Mouse (Mus musculus) kidney, postnatal 25 days (tissue): ENCODE data around the gene Abcc6.

Experiments used
- DNase-seq, 2 experiments: peaks; one replicate each; pipeline ENCODE4 v3.0.0; 2021; ENCODE audit warnings: mixed read lengths in 2 of 2

Abcc6 gene

DNA sequence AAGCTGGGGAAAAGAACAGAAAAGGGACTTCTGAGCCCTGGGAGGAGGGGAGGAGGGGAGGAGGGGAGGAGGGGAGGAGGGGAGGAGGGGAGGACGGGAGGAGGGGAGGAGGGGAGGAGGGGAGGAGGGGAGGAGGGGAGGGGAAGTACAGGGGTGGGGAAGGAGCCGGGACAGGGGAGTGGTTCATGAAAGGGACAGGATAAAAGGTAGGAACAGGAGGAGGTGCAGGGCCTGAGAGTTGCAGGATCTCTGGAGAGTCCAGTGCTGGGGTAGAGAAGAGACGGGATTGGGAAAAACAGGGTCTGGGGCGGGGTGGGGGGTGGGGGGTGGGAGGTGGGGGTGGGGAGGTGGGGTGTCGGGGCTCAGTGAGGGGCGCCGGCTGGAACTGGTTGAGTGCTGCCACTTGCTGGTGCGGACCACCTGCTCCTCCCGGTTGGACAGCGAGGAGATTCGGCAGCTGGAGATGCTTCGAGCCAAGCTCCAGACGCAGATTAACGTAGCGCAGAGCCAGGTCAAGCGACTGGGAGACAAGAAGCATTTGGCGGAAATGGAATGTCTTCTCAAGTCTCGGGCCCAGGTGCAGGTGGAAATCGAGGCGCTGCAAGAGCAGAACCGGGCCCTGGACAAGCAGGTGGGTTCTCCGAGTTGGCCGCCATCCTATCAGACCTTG lies 101.3 kb downstream of the Abcc6 start:
- DNase-seq = no peak

- DNase-seq = peak; percentile 40 to 54
Measured at GRCm38 (mm10) chr7:45924429-45924816, 105.7 kb downstream of the Abcc6 start.

- peak; percentile 86 to 95 for DNase-seq
Measured at GRCm38 (mm10) chr7:45923762-45924428, 106.2 kb downstream of the Abcc6 start, which contains the start of gene Ccdc114. Gene Ccdc114 (plus strand): TSS chr7:45924072.

DNA sequence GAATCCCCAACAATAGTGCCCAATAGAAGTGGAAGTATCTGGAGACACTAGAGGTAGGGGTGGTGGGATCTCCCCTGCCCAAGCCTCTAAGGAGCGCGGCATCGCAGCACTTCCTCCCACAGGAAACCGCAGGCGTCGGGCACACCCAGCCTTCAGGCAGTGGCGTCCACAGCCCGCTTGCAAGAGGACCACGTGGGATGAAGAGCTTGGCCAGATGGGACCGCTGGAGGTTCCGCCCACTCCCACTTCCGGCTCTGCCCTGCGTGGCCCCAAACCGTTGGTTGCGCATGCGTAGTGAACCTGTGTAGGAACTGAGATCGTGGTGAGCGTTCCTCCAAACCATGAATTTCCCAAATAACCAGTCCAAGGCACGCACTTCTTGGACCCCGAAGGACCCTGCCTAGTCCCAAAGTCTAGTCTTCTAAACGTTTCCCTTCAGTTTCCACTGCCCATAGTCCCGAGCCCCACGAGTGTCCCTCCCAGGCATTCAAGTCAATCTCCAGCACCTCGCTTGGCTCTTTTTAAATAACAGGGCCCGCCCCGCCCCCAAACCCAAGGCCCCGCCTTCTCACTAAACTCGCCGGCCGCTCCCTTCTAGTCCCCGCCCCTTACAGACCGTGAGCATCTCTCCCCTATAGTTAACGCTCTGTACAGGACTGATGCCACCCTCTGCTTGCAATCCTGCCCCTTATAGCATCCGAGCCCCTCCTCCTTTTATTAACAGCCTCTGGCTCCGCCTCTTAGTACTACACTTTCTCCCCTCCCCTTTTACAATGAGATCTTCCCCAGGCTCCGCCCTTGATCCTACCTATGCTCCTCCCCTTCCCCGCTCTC lies 107.0 kb downstream of the Abcc6 start:
- DNase-seq = peak; percentile 96 to 97

- no peak for DNase-seq
Measured at GRCm38 (mm10) chr7:45921950-45922600, 108.0 kb downstream of the Abcc6 start.

DNA sequence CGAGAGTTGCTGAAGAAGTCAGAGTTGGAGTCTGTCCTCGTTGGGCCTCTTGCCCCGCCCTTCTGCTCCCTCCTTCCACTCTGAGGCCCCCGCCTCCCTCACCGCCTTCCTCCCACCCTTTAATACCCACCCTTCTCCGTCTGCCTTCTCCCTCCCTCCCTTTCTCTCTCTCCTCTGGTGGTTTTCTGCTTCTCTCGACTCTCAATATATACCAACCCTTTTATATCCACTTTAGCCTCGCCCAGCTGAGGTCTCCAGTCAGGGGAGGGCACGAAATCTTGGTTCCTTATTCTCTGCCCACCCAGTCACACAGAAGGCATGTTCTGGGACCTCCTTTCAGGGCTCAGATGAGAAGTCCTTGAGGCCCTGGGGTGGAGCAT lies 108.9 kb downstream of the Abcc6 start, which contains the start of gene Emp3:
Gene Emp3, minus strand, starts transcription at position 163 of the 380 bp plus-strand sequence.
- DNase-seq = peak; percentile 51 to 58

DNA sequence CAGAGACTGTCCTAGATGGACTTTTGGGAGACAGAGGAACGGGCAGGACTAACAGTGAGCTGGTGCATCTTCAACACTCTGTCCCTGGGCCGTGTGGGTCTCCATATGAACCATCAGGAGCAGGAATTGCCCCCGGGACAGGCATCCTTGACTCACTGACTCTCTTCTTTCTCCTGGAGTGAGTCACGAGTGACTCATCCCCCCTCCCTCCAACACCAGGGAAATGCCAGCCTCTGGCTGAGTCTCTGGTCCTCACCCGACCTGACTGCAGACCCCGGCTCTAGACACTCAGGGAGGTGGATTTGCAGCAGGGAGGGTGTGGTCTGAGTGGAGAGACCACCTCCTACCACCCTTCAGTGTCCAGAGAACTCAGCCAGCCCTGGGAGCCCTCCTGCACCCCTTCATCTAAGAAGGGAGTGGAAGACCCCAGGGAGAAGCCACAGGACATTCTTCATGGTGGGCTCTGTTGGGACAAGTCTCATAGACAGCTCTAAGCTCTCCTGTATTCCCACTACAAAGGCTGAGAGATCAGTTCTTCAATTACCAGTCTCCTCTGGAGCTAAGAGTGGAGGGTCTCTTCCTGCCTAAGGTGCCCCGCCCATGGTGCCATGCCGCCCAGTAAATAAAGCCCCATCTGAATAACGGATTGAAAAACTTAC lies 109.4 kb downstream of the Abcc6 start:
- DNase-seq = no peak

GRCm38 (mm10) chr7:45919761-45920160 lies 110.3 kb downstream of the Abcc6 start:
- no peak for DNase-seq

DNA sequence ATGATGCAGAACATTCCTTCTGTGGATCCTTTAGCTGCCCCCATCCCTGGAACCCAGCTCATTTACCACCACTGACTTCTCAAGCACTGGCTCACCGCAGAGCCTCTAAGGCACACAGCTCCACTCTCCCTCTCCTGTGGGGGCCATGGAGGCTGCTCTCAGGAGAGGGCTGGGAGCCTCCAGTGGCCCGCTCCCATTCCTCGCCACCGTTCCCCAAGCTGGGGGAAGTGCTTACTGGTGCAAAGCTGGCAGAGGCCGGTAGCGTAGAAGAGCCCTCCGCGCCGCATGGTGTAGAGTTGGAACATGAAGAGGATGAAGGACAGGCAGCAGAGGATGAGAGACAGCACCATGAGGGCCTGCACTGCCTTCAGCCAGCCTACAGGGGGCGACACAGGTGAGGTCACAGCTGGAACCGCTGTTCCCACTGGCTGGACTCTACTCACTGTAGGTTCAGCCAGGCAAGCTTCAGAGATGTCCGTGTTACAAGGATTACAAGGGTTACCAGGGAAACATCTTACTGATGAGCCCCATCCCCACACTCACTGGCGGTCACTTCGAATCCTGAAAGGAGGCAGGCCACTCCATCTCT lies 110.9 kb downstream of the Abcc6 start:
- DNase-seq = no peak

GRCm38 (mm10) chr7:45917926-45918325 lies 112.2 kb downstream of the Abcc6 start:
- no peak for DNase-seq
